Mouse (Mus musculus): ENCODE data around the gene Allc. TPM values are rescaled to one million over a fixed set of nuclear protein-coding genes. Genes with fewer than 3 reads are reported as not detected.

Allc gene
- polyA plus RNA-seq, 1 experiment, result not detected

DNA sequence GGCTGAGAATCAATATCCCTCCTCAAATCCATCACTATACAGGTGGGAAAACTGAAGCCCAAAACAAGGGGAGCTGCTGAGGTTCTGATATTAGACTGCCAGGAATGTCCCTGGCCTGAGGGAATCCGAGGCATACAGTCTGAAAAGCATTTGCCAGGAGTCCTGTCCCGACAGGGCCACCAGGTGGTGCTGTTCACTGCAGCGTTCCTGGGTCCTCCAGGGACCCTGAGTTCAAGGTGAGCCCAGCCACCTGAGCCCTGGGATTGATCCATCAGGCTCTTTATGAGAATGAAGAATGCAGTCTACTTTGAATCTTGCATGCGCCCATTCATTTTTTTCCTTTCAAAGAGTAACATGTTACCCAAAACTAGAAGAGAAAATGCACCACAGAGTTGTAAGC is 3.2 kb downstream of the Allc start:
- H3K4me3 ChIP-seq, result no peak overlapping the region
- TF ChIP-seq TCF12 (IDR thresholded peaks at IDR 0.05; ENCODE audit: insufficient read depth, poor library complexity, severe bottlenecking), result no peak
- TF ChIP-seq REST (IDR thresholded peaks at IDR 0.05; ENCODE audit: insufficient read depth, insufficient read length), result no peak
- TF ChIP-seq TCF3 (IDR thresholded peaks at IDR 0.05; ENCODE audit: insufficient read length, low read depth), result no peak
- no peak for TF ChIP-seq POLR2AphosphoS2 (IDR thresholded peaks at IDR 0.05; ENCODE audit: insufficient read length, low read depth)
- no peak for TF ChIP-seq MAX (IDR thresholded peaks at IDR 0.05; ENCODE audit: low read depth)
- no peak for TF ChIP-seq SRF (IDR thresholded peaks at IDR 0.05; ENCODE audit: control insufficient read depth, insufficient read length, low read depth)
- no peak for TF ChIP-seq MYOG (IDR thresholded peaks at IDR 0.05; ENCODE audit: control insufficient read depth in 1 of 3, insufficient read depth in 1 of 3, insufficient read length in 2 of 3, low read depth in 2 of 3)
- TF ChIP-seq MYOD1 (IDR thresholded peaks at IDR 0.05; ENCODE audit: control insufficient read depth in 1 of 3, insufficient read length in 2 of 3, low read depth in 2 of 3), result no peak
- TF ChIP-seq CEBPB (IDR thresholded peaks at IDR 0.05; ENCODE audit: insufficient read depth, poor library complexity, severe bottlenecking), result no peak
- TF ChIP-seq USF1 (IDR thresholded peaks at IDR 0.05; ENCODE audit: low read depth), result no peak
- no peak for TF ChIP-seq E2F4 (IDR thresholded peaks at IDR 0.05; ENCODE audit: insufficient read depth)
- no peak for TF ChIP-seq POLR2A (IDR thresholded peaks at IDR 0.05; ENCODE audit: insufficient read length, low read depth)
- H3K36me3 ChIP-seq (ENCODE audit: control insufficient read depth, insufficient read depth), result no peaks in the 10 kb centered on the region
- H3K27me3 ChIP-seq (ENCODE audit: control insufficient read depth, insufficient read depth, insufficient read length), result peaks cover 4% of the 10 kb centered on the region
- H3ac ChIP-seq (ENCODE audit: control insufficient read depth, insufficient read length), result no peak overlapping the region
- no peak overlapping the region for H3K4me2 ChIP-seq (ENCODE audit: low read depth)
- H3K79me2 ChIP-seq (ENCODE audit: control insufficient read depth, insufficient read depth), result no peaks in the 10 kb centered on the region

DNA sequence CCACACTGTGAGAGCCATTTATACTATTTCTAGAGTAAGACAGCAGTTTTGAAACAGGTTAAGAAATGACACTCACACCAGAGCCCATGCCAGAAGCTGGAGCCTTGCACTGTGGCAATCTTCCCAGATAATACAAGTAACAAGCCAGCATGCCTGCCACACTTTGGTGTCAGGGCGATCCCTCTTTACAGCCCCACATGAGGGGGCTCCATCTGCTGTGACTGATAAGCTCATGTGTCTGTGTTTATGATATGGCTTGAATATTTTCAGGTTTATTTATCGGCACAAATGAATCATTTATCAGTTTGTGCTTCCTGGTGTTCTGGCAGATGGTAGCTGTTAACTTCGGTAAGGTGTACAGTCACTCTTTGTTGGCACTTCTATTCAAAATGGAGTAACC is 4.2 kb downstream of the Allc start:
- Histone ChIP-seq H3ac (ENCODE audit: control insufficient read depth, insufficient read length) (no peak overlapping the region), H3K4me3 (no peak overlapping the region), H3K79me2 (ENCODE audit: control insufficient read depth, insufficient read depth) (no peaks in the 10 kb centered on the region), H3K4me2 (ENCODE audit: low read depth) (no peak overlapping the region), H3K27me3 (ENCODE audit: control insufficient read depth, insufficient read depth, insufficient read length) (peaks cover 4% of the 10 kb centered on the region), H3K36me3 (ENCODE audit: control insufficient read depth, insufficient read depth) (no peaks in the 10 kb centered on the region)
- TF ChIP-seq USF1 (IDR thresholded peaks at IDR 0.05; ENCODE audit: low read depth) (no peak), CEBPB (IDR thresholded peaks at IDR 0.05; ENCODE audit: insufficient read depth, poor library complexity, severe bottlenecking) (no peak), SRF (IDR thresholded peaks at IDR 0.05; ENCODE audit: control insufficient read depth, insufficient read length, low read depth) (no peak), POLR2A (IDR thresholded peaks at IDR 0.05; ENCODE audit: insufficient read length, low read depth) (no peak), E2F4 (IDR thresholded peaks at IDR 0.05; ENCODE audit: insufficient read depth) (no peak), TCF12 (IDR thresholded peaks at IDR 0.05; ENCODE audit: insufficient read depth, poor library complexity, severe bottlenecking) (no peak), REST (IDR thresholded peaks at IDR 0.05; ENCODE audit: insufficient read depth, insufficient read length) (no peak), MYOD1 (IDR thresholded peaks at IDR 0.05; ENCODE audit: control insufficient read depth in 1 of 3, insufficient read length in 2 of 3, low read depth in 2 of 3) (no peak), MYOG (IDR thresholded peaks at IDR 0.05; ENCODE audit: control insufficient read depth in 1 of 3, insufficient read depth in 1 of 3, insufficient read length in 2 of 3, low read depth in 2 of 3) (no peak)

DNA sequence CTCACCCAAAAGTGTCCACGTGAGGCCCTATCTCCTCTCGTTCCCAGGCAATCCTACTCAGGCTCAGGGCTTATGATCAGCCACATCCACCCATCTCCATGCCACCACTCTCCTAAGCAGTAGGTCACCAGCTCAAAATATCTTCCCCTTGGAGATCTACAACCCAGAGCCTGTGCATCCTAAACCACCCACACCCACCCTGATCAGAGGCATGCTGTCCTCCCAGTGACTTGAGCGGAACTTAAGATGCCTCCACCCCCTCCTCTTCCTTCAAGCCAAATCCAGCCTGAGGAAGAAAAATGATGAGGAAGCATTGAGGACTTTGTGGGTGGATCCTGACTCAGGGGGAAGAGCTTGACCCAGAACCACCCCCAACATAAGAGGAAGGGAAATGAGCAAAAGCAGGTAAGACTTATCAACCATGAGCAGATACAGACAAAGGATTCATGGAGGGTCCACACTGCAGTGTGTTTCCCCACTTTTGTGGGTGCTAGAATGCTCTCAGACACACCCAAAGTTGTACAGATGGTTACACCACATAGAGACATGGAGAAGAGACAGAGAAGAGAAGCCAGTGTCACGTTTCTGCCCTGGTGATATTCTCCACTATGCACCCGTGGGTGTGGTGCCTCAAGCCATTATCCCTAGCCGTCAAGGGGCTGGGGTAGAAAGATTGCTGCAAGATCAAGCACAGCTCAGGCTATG is 6.8 kb downstream of the Allc start:
- no peak overlapping the region for H3K4me3 ChIP-seq
- no peak for TF ChIP-seq MYOG (IDR thresholded peaks at IDR 0.05; ENCODE audit: control insufficient read depth in 1 of 3, insufficient read depth in 1 of 3, insufficient read length in 2 of 3, low read depth in 2 of 3)
- no peak for TF ChIP-seq TCF12 (IDR thresholded peaks at IDR 0.05; ENCODE audit: insufficient read depth, poor library complexity, severe bottlenecking)
- no peak for TF ChIP-seq MYOD1 (IDR thresholded peaks at IDR 0.05; ENCODE audit: control insufficient read depth in 1 of 3, insufficient read length in 2 of 3, low read depth in 2 of 3)
- TF ChIP-seq POLR2A (IDR thresholded peaks at IDR 0.05; ENCODE audit: insufficient read length, low read depth), result no peak
- TF ChIP-seq E2F4 (IDR thresholded peaks at IDR 0.05; ENCODE audit: insufficient read depth), result no peak
- no peak for TF ChIP-seq POLR2AphosphoS2 (IDR thresholded peaks at IDR 0.05; ENCODE audit: insufficient read length, low read depth)
- TF ChIP-seq USF1 (IDR thresholded peaks at IDR 0.05; ENCODE audit: low read depth), result no peak
- no peak for TF ChIP-seq MAX (IDR thresholded peaks at IDR 0.05; ENCODE audit: low read depth)
- no peak for TF ChIP-seq CEBPB (IDR thresholded peaks at IDR 0.05; ENCODE audit: insufficient read depth, poor library complexity, severe bottlenecking)
- TF ChIP-seq TCF3 (IDR thresholded peaks at IDR 0.05; ENCODE audit: insufficient read length, low read depth), result no peak
- no peak for TF ChIP-seq SRF (IDR thresholded peaks at IDR 0.05; ENCODE audit: control insufficient read depth, insufficient read length, low read depth)
- TF ChIP-seq REST (IDR thresholded peaks at IDR 0.05; ENCODE audit: insufficient read depth, insufficient read length), result no peak
- peaks cover 4% of the 10 kb centered on the region for H3K27me3 ChIP-seq (ENCODE audit: control insufficient read depth, insufficient read depth, insufficient read length)
- no peaks in the 10 kb centered on the region for H3K36me3 ChIP-seq (ENCODE audit: control insufficient read depth, insufficient read depth)
- no peaks in the 10 kb centered on the region for H3K79me2 ChIP-seq (ENCODE audit: control insufficient read depth, insufficient read depth)
- no peak overlapping the region for H3ac ChIP-seq (ENCODE audit: control insufficient read depth, insufficient read length)
- no peak overlapping the region for H3K4me2 ChIP-seq (ENCODE audit: low read depth)

DNA sequence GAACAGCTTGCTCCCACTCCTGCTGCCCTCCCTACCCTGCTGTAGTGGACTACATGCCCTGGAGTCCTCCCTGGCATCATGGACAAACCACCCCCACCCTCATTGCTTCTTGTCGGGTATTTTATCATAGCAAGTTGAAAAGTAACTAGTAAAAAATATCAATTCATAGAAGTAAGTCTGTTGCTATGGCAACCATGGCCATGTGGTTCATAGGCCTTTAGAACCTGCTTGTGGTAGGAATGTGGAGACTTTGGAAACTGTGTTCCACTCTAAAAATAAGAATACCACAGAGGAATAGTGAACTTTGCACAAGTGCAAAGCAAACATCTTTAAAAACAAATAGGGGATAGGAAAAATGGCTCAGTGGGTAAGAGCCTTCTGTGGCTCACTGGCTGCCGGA is 10.1 kb downstream of the Allc start:
- Histone ChIP-seq H3K27me3 (ENCODE audit: control insufficient read depth, insufficient read depth, insufficient read length) (no peaks in the 10 kb centered on the region), H3K4me2 (ENCODE audit: low read depth) (no peak overlapping the region), H3K79me2 (ENCODE audit: control insufficient read depth, insufficient read depth) (no peaks in the 10 kb centered on the region), H3K36me3 (ENCODE audit: control insufficient read depth, insufficient read depth) (no peaks in the 10 kb centered on the region), H3K4me3 (no peak overlapping the region), H3ac (ENCODE audit: control insufficient read depth, insufficient read length) (no peak overlapping the region)
- no peak for TF ChIP-seq TCF12 (IDR thresholded peaks at IDR 0.05; ENCODE audit: insufficient read depth, poor library complexity, severe bottlenecking)

DNA sequence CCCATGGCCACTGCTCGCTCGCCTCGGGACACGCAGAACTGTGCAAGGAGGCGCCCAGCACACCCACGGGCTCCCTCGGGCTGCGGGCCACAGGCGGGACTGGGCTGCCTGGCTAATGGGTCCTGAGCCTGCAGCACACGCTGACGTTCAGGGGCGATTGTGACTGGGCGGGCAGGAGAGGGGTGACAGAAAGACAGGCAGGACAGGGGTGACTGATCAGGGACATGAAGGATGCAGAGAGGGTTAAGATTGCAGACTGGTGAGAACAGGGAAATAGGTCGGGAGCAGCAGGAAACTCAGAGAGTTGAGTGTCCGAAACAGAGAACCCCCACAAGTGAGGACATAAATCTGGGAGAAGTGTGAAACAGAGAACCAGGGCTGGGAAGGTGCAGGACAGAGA is 30.0 kb downstream of the Allc start, which contains the start of gene Dcdc2c:
Gene Dcdc2c, minus strand, starts transcription at position 101 of the 400 bp plus-strand sequence.
- H3K4me2 ChIP-seq (ENCODE audit: low read depth), result no peak within 1 kb of the TSS

More for the DNA sequence above, 30.0 kb downstream of the Allc start, which contains the start of gene Dcdc2c:
- no peak within 1 kb of the TSS for H3ac ChIP-seq (ENCODE audit: control insufficient read depth, insufficient read length)
- TF ChIP-seq E2F4 (IDR thresholded peaks at IDR 0.05; ENCODE audit: insufficient read depth) (no peak), CEBPB (IDR thresholded peaks at IDR 0.05; ENCODE audit: insufficient read depth, poor library complexity, severe bottlenecking) (no peak), MAX (IDR thresholded peaks at IDR 0.05; ENCODE audit: low read depth) (no peak), POLR2AphosphoS2 (IDR thresholded peaks at IDR 0.05; ENCODE audit: insufficient read length, low read depth) (no peak), MYOG (IDR thresholded peaks at IDR 0.05; ENCODE audit: control insufficient read depth in 1 of 3, insufficient read depth in 1 of 3, insufficient read length in 2 of 3, low read depth in 2 of 3) (no peak), POLR2A (IDR thresholded peaks at IDR 0.05; ENCODE audit: insufficient read length, low read depth) (no peak), REST (IDR thresholded peaks at IDR 0.05; ENCODE audit: insufficient read depth, insufficient read length) (no peak), SRF (IDR thresholded peaks at IDR 0.05; ENCODE audit: control insufficient read depth, insufficient read length, low read depth) (no peak), TCF12 (IDR thresholded peaks at IDR 0.05; ENCODE audit: insufficient read depth, poor library complexity, severe bottlenecking) (no peak), USF1 (IDR thresholded peaks at IDR 0.05; ENCODE audit: low read depth) (no peak)
- H3K27me3 ChIP-seq (ENCODE audit: control insufficient read depth, insufficient read depth, insufficient read length), result no peaks in the 10 kb centered on the region
- H3K79me2 ChIP-seq (ENCODE audit: control insufficient read depth, insufficient read depth), result no peaks in the 10 kb centered on the region
- H3K4me3 ChIP-seq, result no peak within 1 kb of the TSS
- no peaks in the 10 kb centered on the region for H3K36me3 ChIP-seq (ENCODE audit: control insufficient read depth, insufficient read depth)

Data from myocyte (in vitro differentiated cells).